Mouse (Mus musculus): ENCODE data around the gene Ap1g2. TPM values are rescaled to one million over a fixed set of nuclear protein-coding genes. Genes with fewer than 3 reads are reported as not detected.

Ap1g2 gene
- polyA plus RNA-seq, 1 experiment from 2014 or later: 10.7 TPM

DNA sequence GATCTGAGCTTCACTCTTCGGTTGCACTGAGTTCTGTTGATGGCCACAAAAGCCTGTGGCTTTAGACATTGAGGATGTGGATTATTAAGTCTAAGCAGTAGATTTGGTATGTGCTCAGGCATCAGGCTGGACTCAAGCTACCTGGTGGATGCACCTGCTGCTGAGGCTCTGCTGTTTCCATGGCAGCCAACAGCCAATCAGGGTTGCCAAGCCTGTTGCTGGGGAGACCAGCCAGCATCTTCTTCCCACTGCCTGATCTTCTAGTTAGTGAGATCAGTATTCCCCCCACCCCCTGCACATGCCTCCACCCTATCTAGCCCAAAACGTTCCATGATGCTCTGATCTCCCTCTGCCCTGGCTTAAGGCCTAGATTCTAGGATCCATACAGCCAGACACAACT lies 5.3 kb upstream of the Ap1g2 start:
- peaks cover 95% of the 10 kb centered on the region for H3K27me3 ChIP-seq

DNA sequence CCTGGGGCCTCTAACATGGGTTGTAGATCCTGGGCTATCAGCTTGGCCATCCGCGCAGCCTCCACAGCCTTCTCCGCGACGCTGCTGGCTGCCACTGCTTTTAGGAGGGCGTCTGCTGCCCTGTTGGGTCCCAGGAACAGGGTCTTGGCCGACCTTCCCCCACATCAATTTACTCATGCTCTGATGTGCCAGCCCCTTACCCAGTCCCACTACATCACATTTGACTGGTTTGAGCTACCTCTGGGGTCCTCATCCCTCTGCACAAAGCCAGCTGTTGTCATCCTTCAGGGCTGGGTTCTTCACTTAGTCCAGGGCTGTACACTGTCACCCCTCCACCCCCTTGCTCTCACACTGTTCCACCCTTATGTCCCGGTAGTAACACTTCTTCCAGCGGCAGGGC lies 3.7 kb upstream of the Ap1g2 start:
- peaks cover 79% of the 10 kb centered on the region for H3K27me3 ChIP-seq
- no peak for ATAC-seq (ENCODE audit: insufficient number of reproducible peaks, insufficient read depth, low FRiP score, low TSS enrichment, low read depth)
- H3K9me3 ChIP-seq: no peaks in the 10 kb centered on the region
- H3K4me1 ChIP-seq (replicated peaks): peaks cover 41% of the 10 kb centered on the region
- H3K4me2 ChIP-seq: no peak overlapping the region
- H3K27ac ChIP-seq: no peak overlapping the region
- no peak overlapping the region for H3K9ac ChIP-seq (replicated peaks)
- H3K36me3 ChIP-seq: no peaks in the 10 kb centered on the region
- no peak overlapping the region for H3K4me3 ChIP-seq (replicated peaks)
- 19% methylated on average over 9 of the region's 9 CpGs for WGBS

More for the DNA sequence above, 5.3 kb upstream of the Ap1g2 start:
- peaks cover 47% of the 10 kb centered on the region for H3K4me1 ChIP-seq (replicated peaks)
- 80% methylated on average over 2 of the region's 2 CpGs for WGBS
- H3K4me3 ChIP-seq (replicated peaks): no peak overlapping the region
- H3K36me3 ChIP-seq: no peaks in the 10 kb centered on the region
- H3K9me3 ChIP-seq: no peaks in the 10 kb centered on the region
- ATAC-seq (ENCODE audit: insufficient number of reproducible peaks, insufficient read depth, low FRiP score, low TSS enrichment, low read depth): no peak
- H3K9ac ChIP-seq (replicated peaks): no peak overlapping the region
- no peak overlapping the region for H3K4me2 ChIP-seq
- H3K27ac ChIP-seq: no peak overlapping the region

DNA sequence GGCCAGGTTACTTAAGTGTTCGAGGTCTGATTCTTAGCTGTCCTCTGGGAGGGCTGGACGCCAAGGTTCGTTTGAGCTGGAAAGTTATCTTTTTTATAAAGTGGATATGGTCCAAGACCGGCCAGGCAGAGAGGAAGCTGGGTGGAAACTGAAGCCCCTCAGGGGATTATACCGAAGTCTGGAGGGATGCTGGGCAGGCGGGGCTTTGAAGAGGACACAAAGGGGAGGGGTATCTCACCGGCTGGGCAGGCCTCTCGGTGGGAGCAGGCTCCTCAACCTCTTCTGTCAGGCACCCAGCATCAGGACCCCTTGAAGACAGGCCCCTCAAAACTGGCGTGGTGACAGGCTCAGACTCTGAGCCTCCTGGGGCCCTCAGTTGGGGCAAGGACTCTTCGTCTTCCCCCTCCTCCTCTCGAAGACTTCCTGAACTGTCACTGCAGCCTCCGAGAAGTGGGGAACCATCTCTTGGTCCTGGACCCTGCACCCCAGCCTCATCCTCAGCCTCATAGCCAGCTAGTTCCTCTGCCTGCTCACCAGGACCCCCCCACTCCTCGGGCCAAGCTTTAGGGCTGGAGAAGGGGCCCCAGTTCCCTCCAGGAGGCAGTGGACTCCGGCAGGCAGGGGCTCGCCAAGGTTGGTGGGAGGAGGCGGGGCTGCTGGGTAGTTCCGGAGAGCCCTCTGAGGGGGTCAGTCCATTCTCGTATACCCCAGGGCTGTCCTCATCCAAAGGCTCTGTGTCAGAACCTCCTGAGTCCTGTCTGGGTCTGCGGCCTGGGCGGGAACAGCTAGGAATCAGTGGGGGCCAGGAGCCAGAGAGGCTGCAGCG lies 2.9 kb upstream of the Ap1g2 start:
- WGBS: 13% methylated on average over 21 of the region's 21 CpGs
- H3K36me3 ChIP-seq: no peaks in the 10 kb centered on the region
- peaks cover 36% of the 10 kb centered on the region for H3K4me1 ChIP-seq (replicated peaks)
- H3K4me2 ChIP-seq: peak overlapping the region; percentile 0; the same call in 1 of the 2 replicates
- no peaks in the 10 kb centered on the region for H3K9me3 ChIP-seq
- no peak overlapping the region for H3K4me3 ChIP-seq (replicated peaks)
- no peak overlapping the region for H3K9ac ChIP-seq (replicated peaks)
- H3K27me3 ChIP-seq: peaks cover 71% of the 10 kb centered on the region
- no peak overlapping the region for H3K27ac ChIP-seq
- ATAC-seq (ENCODE audit: insufficient number of reproducible peaks, insufficient read depth, low FRiP score, low TSS enrichment, low read depth): no peak

DNA sequence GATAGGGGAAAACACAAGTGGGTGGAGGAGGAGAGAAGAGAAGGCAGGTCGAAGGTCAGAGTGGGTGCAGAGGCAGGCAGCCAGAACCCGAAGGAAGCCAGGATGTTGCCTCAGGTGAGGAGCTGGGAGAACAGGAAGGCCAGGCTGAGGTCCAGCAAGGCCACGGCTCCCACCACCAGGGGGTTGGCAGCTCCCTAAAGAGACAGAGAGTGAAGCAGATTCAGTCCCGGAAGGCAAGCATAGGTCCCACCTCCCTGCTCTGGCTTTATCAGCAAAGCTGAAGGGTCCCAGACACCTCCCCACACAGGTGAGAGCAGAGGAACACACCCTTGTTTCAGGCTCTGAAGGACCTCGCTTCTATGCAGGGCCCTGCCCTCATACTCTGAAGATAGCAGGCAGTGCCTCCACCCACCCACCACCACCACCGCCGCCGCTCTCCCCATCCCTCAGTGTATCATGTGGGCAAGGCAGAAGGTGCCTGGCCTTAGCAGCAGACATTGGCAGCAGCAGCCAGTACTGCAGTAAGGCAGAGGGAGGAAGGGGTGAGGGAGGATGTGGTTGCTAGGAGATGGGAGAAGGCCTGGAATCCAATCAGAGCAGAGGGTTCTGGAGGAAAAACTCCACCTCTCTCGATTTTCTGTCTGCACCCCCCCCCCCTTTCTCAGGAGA lies 1.9 kb upstream of the Ap1g2 start:
- H3K4me1 ChIP-seq (replicated peaks): peaks cover 29% of the 10 kb centered on the region
- ATAC-seq (ENCODE audit: insufficient number of reproducible peaks, insufficient read depth, low FRiP score, low TSS enrichment, low read depth): no peak
- H3K4me3 ChIP-seq (replicated peaks): no peak overlapping the region
- H3K4me2 ChIP-seq: peak overlapping the region; percentile 6; the same call in 1 of the 2 replicates
- 46% methylated on average over 9 of the region's 9 CpGs for WGBS
- no peak overlapping the region for H3K9ac ChIP-seq (replicated peaks)
- no peaks in the 10 kb centered on the region for H3K9me3 ChIP-seq
- H3K27ac ChIP-seq: no peak overlapping the region
- peaks cover 61% of the 10 kb centered on the region for H3K27me3 ChIP-seq
- no peaks in the 10 kb centered on the region for H3K36me3 ChIP-seq

DNA sequence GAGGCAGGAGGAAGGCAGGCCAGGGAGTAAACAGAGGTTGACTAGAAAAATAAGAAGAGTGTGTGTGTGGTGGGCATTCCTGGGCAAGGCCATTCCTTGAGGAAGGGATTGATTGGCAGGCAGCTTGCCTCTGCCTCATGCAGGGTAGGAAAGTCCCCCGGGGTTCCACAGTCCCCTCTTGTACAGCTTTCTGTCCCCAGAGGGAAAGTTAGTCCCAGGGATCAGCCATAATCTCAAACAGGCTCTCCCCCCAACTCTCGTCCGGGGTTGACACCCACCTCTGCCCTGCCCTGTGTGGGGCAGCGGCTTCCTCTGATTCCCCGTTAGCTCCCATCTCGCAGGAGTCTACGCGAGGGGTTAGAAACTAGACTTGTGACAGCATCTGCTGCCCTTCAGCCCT lies 597 bp upstream of the Ap1g2 start:
- 73% methylated on average over 8 of the region's 8 CpGs for WGBS
- Histone ChIP-seq H3K36me3 (no peaks in the 10 kb centered on the region), H3K9ac (replicated peaks) (no peak overlapping the region), H3K27me3 (peaks cover 50% of the 10 kb centered on the region), H3K9me3 (no peaks in the 10 kb centered on the region), H3K27ac (no peak overlapping the region), H3K4me3 (replicated peaks) (no peak overlapping the region), H3K4me2 (no peak overlapping the region), H3K4me1 (replicated peaks) (peaks cover 29% of the 10 kb centered on the region)
- ATAC-seq (ENCODE audit: insufficient number of reproducible peaks, insufficient read depth, low FRiP score, low TSS enrichment, low read depth): no peak

DNA sequence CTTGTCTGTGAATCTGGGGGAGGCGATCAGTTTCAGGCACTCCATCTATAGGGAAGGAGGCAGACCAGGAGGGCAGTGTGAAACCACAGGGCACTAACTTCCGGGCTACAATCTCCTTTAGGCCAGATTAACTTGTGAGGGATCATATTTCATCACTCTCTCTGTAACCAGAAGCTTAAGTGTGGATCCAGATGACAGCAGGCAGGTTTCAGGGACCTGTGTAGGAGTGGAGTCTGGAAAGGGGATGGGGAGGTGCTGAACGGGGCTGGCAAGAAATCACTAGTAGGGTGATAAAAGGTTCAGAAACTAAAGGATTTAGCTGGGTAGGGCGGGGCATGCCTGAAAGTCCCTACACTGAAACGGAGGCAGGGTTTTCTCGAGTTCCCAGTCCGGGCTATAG lies 1.0 kb downstream of the Ap1g2 start:
- Histone ChIP-seq H3K27me3 (peaks cover 35% of the 10 kb centered on the region), H3K4me2 (peak overlapping the region; percentile 93), H3K36me3 (no peaks in the 10 kb centered on the region), H3K4me3 (replicated peaks) (peak overlapping the region; percentile 50), H3K9me3 (no peaks in the 10 kb centered on the region), H3K9ac (replicated peaks) (peak overlapping the region; percentile 69; the same call in 1 of the 2 replicates), H3K27ac (peak overlapping the region; percentile 62; the same call in 1 of the 2 replicates), H3K4me1 (replicated peaks) (peaks cover 29% of the 10 kb centered on the region)
- 2% methylated on average over 7 of the region's 7 CpGs for WGBS
- no peak for ATAC-seq (ENCODE audit: insufficient number of reproducible peaks, insufficient read depth, low FRiP score, low TSS enrichment, low read depth)

DNA sequence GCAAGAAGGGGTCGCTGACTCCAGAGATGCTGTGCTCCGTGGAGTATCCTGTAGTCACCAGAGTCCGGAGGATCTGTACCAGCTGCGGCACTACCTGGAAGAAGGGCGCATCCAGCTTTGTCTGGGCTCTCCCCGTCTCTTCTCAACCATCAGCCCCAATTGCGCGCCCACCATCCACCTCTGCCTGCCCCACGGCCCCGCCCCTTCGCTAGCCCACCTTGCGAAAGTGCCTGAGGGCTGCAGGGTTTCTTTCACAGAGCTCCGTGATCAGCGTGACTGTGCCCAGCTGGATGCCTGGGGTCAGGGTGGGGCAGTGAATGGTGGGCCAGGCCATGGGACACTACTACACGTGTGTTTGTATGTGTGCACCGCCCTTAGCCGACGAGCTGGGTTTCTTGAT lies 2.0 kb downstream of the Ap1g2 start:
- no peak overlapping the region for H3K27ac ChIP-seq
- H3K9me3 ChIP-seq: no peaks in the 10 kb centered on the region
- peaks cover 5% of the 10 kb centered on the region for H3K36me3 ChIP-seq
- H3K4me1 ChIP-seq (replicated peaks): peaks cover 27% of the 10 kb centered on the region
- H3K4me2 ChIP-seq: no peak overlapping the region
- H3K9ac ChIP-seq (replicated peaks): no peak overlapping the region
- no peak overlapping the region for H3K4me3 ChIP-seq (replicated peaks)
- WGBS: 86% methylated on average over 18 of the region's 18 CpGs
- ATAC-seq (ENCODE audit: insufficient number of reproducible peaks, insufficient read depth, low FRiP score, low TSS enrichment, low read depth): no peak
- peaks cover 25% of the 10 kb centered on the region for H3K27me3 ChIP-seq

DNA sequence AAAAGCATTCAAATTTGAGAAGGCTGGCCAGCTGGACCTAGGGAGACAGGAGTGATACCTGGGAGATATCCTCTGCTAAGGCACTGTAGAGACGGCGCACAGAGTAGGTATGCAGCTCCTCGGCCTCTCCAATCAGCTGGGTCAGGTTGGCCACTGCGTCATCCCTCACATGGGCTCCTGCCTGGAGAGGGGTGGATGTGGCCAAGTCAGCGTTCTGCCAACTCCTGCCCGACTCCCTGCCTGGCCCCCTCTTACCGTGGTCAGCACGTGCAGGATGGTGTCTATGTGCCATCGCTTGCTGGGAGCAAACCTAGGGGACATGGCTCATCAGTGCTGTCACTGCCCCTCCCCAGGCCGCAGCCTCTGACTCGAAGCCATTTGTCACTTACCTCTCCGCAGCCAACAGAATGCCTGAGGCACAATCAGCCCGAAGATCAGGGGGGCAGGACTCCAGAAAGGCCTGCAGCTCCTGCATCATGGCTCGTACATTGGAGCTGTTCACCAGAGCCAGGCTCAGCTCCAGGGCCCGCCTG lies 4.1 kb downstream of the Ap1g2 start:
- no peak for ATAC-seq (ENCODE audit: insufficient number of reproducible peaks, insufficient read depth, low FRiP score, low TSS enrichment, low read depth)
- H3K4me3 ChIP-seq (replicated peaks): no peak overlapping the region
- H3K27ac ChIP-seq: no peak overlapping the region
- H3K9me3 ChIP-seq: no peaks in the 10 kb centered on the region
- peaks cover 5% of the 10 kb centered on the region for H3K27me3 ChIP-seq
- H3K4me1 ChIP-seq (replicated peaks): peaks cover 15% of the 10 kb centered on the region
- peaks cover 25% of the 10 kb centered on the region for H3K36me3 ChIP-seq
- H3K4me2 ChIP-seq: no peak overlapping the region
- WGBS: 72% methylated on average over 15 of the region's 15 CpGs
- no peak overlapping the region for H3K9ac ChIP-seq (replicated peaks)

DNA sequence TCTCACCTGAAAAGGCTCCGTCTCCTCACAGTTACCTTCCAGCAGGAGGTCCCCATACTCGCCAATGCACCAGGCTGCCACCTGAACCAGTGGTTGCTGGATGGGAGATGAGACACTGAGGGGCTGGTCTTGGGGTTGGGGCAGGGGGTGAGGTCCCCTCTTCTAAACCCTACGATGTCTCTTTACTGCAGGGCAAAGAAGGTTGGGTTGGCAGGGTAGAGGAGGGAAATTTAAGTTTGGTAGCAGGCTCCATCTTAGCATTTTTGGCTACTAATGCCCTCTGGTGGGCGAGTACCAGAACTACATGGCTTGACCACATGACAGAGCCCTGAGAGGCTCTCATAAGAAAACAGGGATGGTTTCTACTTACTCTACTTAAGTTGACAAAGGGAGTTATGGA lies 4.8 kb downstream of the Ap1g2 start:
- Histone ChIP-seq H3K9me3 (no peaks in the 10 kb centered on the region), H3K9ac (replicated peaks) (no peak overlapping the region), H3K36me3 (peaks cover 27% of the 10 kb centered on the region), H3K27ac (no peak overlapping the region), H3K4me1 (replicated peaks) (peaks cover 22% of the 10 kb centered on the region), H3K4me2 (no peak overlapping the region), H3K27me3 (no peaks in the 10 kb centered on the region), H3K4me3 (replicated peaks) (no peak overlapping the region)
- no peak for ATAC-seq (ENCODE audit: insufficient number of reproducible peaks, insufficient read depth, low FRiP score, low TSS enrichment, low read depth)
- WGBS: 50% methylated on average over 4 of the region's 4 CpGs

DNA sequence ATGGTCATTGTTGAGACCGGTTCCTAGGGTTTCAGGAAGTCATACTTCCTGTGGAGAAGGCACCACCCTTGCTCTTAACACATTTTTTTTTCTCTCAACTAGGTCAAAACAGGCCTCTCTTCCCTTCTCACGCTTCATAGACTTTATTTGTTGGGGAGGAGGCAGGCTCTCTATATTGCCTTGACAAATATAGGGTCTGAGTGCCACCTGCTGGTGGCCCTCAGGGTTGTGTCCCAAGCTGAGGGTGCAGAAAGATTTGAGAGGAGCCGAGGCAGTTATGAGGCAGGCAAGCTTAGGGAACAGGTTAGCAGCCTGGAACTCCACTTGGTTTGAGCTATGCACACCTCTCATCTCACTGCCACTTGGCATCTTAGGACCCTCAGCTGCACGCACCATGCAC lies 8.3 kb downstream of the Ap1g2 start:
- 64% methylated on average over 4 of the region's 4 CpGs for WGBS
- peaks cover 27% of the 10 kb centered on the region for H3K36me3 ChIP-seq
- no peak overlapping the region for H3K27ac ChIP-seq
- no peak overlapping the region for H3K9ac ChIP-seq (replicated peaks)
- no peaks in the 10 kb centered on the region for H3K9me3 ChIP-seq
- H3K4me1 ChIP-seq (replicated peaks): peaks cover 21% of the 10 kb centered on the region
- no peak for ATAC-seq (ENCODE audit: insufficient number of reproducible peaks, insufficient read depth, low FRiP score, low TSS enrichment, low read depth)
- H3K27me3 ChIP-seq: 0 out of 2 replicates have a peak, but pooled peaks cover 3% of the 10 kb centered on the region
- no peak overlapping the region for H3K4me3 ChIP-seq (replicated peaks)
- H3K4me2 ChIP-seq: no peak overlapping the region

DNA sequence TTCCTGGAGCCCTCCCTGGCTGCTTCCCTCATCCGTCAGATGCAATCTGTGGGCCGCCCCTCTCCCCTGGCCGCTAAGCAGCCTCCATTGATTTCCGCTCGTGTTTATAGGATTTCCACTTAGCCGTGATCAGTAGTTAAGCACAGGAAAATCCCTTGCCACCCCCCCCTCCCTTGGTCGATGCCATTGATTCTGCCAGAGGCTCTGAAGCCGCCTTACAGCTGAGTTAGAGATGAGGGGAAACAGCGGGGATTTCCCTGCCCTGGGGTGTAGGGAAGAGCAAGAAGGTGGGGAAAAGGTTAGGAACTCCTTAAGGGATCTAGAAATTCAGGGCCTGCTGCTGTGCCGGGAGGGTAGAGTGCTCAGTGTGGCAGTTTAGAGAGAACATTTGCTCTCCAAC lies 8.7 kb downstream of the Ap1g2 start:
- WGBS: 79% methylated on average over 10 of the region's 10 CpGs

More for the DNA sequence above, 8.7 kb downstream of the Ap1g2 start:
- Histone ChIP-seq H3K4me2 (no peak overlapping the region), H3K4me3 (replicated peaks) (no peak overlapping the region), H3K9ac (replicated peaks) (no peak overlapping the region), H3K4me1 (replicated peaks) (peaks cover 21% of the 10 kb centered on the region), H3K27ac (no peak overlapping the region), H3K36me3 (peaks cover 27% of the 10 kb centered on the region), H3K9me3 (no peaks in the 10 kb centered on the region), H3K27me3 (0 out of 2 replicates have a peak, but pooled peaks cover 3% of the 10 kb centered on the region)
- ATAC-seq (ENCODE audit: insufficient number of reproducible peaks, insufficient read depth, low FRiP score, low TSS enrichment, low read depth): no peak
